Mouse (Mus musculus) MEL (cell line): ENCODE measurements around the gene Wfdc2.
"Not testable (repeated sequence)": the region's sequence is repeated elsewhere in the genome, so short reads cannot be mapped to it uniquely, and the experiment has no call there.

Experiments
- CHD2 ChIP-seq: IDR thresholded peaks from 2 replicates; pipeline ENCODE4 v1.6.1; 2011; ENCODE audit warnings: low read length, improper control_type of control experiment
- ZNF384 ChIP-seq: IDR thresholded peaks from 2 replicates; pipeline ENCODE4 v1.6.1; 2012; ENCODE audit warnings: low read depth, mild to moderate bottlenecking, inconsistent platforms, low read length, improper control_type of control experiment

DNA sequence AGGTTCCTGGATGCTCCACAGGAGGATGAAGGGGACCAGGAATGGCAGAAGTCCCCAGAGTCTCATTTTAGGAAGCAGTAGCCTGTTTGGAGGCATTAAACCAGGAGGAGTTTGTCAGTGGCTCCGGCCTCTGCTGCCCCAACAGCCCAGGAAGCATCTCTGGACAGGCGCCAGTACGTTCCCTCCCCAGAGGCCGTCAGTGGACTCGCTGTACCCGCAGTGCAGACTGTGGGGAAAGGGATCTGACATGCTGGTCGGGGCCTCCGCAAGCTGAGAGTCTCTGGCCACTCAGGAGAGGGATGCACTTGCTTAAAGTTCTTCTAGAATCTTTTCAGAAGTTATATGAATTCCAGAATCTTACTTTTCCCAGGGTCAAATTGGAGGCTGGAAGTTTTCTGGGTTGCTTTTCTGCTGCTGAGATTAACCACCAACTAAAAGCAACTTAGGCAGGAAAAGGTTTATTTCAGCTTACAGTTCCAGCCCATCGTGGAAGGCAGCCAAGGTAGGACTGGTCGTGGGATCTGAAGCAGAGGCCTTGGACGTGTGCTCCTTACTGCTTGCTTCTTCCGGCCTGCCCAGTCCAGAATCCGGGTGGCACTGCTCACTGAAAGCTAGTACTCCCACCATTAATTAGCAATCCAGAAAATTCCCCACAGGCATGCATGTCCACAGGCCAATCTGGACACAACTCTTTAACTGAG, 23.0 kb downstream of the Wfdc2 start, which contains the start of gene Wfdc6a:
- TF ChIP-seq CHD2, ZNF384: not testable (repeated sequence)
